Mouse (Mus musculus) MEL (cell line): Measurements from ENCODE around the gene Ccdc159. TPM values are rescaled to one million over a fixed set of nuclear protein-coding genes. Genes with fewer than 3 reads are reported as not detected.

Experiments
- DNase-seq: peaks from one replicate; pipeline ENCODE4 v3.0.0; 2011; ENCODE audit warnings: low read depth, low spot score
- H3K27ac ChIP-seq: 2 replicates; pipeline ENCODE4 v1.5.1; 2012; ENCODE audit warnings: low read depth, mild to moderate bottlenecking, control low read depth, low read length, moderate library complexity; ENCODE audit not compliant: control insufficient read depth
- H3K27me3 ChIP-seq, 2 experiments: fragments of 150-350 bp in 1 of 2; sonication (generic) in 1 of 2; 2 replicates each; pipeline ENCODE4 v1.6.1; 2012; ENCODE audit warnings: low read length in 2 of 2, mild to moderate bottlenecking in 2 of 2, improper control_type of control experiment in 1 of 2, moderate library complexity in 1 of 2; ENCODE audit not compliant: insufficient read depth in 2 of 2, control insufficient read depth in 1 of 2
- H3K36me3 ChIP-seq, 2 experiments: 2 replicates each; pipeline ENCODE4 v1.6.1; 2012 to 2014; ENCODE audit warnings: low read length in 2 of 2, improper control_type of control experiment in 1 of 2, inconsistent platforms in 1 of 2, mild to moderate bottlenecking in 1 of 2; ENCODE audit not compliant: insufficient read depth in 2 of 2, control insufficient read depth in 1 of 2
- H3K4me1 ChIP-seq, 2 experiments: fragments of 150-350 bp in 1 of 2; sonication (generic) in 1 of 2; 2 replicates each; pipeline ENCODE4 v1.6.1; 2012; ENCODE audit warnings: low read length in 2 of 2, improper control_type of control experiment in 1 of 2, mild to moderate bottlenecking in 1 of 2; ENCODE audit not compliant: insufficient read depth in 2 of 2, control insufficient read depth in 1 of 2
- H3K4me3 ChIP-seq, 2 experiments: fragments of 150-350 bp in 1 of 2; sonication (generic) in 1 of 2; 2 replicates each; pipeline ENCODE4 v1.5.1; 2012; ENCODE audit warnings: low read depth in 2 of 2, low read length in 2 of 2, mild to moderate bottlenecking in 2 of 2, moderate library complexity in 2 of 2, control low read depth in 1 of 2, improper control_type of control experiment in 1 of 2; ENCODE audit not compliant: control insufficient read depth in 1 of 2, insufficient read depth in 1 of 2
- H3K79me2 ChIP-seq: 2 replicates; pipeline ENCODE4 v1.6.1; 2012; ENCODE audit warnings: mild to moderate bottlenecking, low read length, moderate library complexity; ENCODE audit not compliant: control insufficient read depth, poor library complexity, insufficient read depth
- H3K9ac ChIP-seq: 2 replicates; pipeline ENCODE4 v1.6.1; 2012; ENCODE audit warnings: low read depth, mild to moderate bottlenecking, control low read depth, low read length, moderate library complexity; ENCODE audit not compliant: control insufficient read depth, poor library complexity, severe bottlenecking
- H3K9me3 ChIP-seq: fragments of 150-350 bp; sonication (generic); replicated peaks from 2 replicates; pipeline ENCODE4 v1.6.1; 2012; ENCODE audit warnings: mild to moderate bottlenecking, low read length, improper control_type of control experiment, moderate library complexity; ENCODE audit not compliant: insufficient read depth
- BHLHE40 ChIP-seq: IDR thresholded peaks from 2 replicates; pipeline ENCODE4 v1.6.1; 2012; ENCODE audit warnings: low read depth, mild to moderate bottlenecking, inconsistent platforms, low read length, improper control_type of control experiment, borderline replicate concordance
- CHD1 ChIP-seq: IDR thresholded peaks from 2 replicates; pipeline ENCODE4 v1.6.1; 2012; ENCODE audit warnings: low read depth, mild to moderate bottlenecking, inconsistent platforms, low read length, improper control_type of control experiment
- CHD2 ChIP-seq: IDR thresholded peaks from 2 replicates; pipeline ENCODE4 v1.6.1; 2011; ENCODE audit warnings: low read length, improper control_type of control experiment
- CTCF ChIP-seq, 3 experiments: IDR thresholded peaks in 2 of 3; conservative IDR thresholded peaks in 1 of 3; 2 replicates each; pipeline ENCODE4 v1.5.1; 2011 to 2012; ENCODE audit warnings: low read length in 3 of 3, low read depth in 2 of 3, mild to moderate bottlenecking in 2 of 3, improper control_type of control experiment in 1 of 3, inconsistent platforms in 1 of 3, mixed read lengths in 1 of 3, moderate library complexity in 1 of 3; ENCODE audit not compliant: control insufficient read depth in 1 of 3, insufficient read depth in 1 of 3, poor library complexity in 1 of 3, severe bottlenecking in 1 of 3
- E2F4 ChIP-seq: IDR thresholded peaks from 2 replicates; pipeline ENCODE4 v1.6.1; 2011; ENCODE audit warnings: low read depth, low read length, improper control_type of control experiment, borderline replicate concordance
- ELF1 ChIP-seq: IDR thresholded peaks from 2 replicates; pipeline ENCODE4 v1.6.1; 2014; ENCODE audit warnings: low read depth, mild to moderate bottlenecking, inconsistent platforms, low read length, improper control_type of control experiment, moderate library complexity
- EP300 ChIP-seq, 2 experiments: IDR thresholded peaks; 2 replicates each; pipeline ENCODE4 v1.6.1; 2011; ENCODE audit warnings: improper control_type of control experiment in 2 of 2, low read length in 2 of 2, low read depth in 1 of 2, mild to moderate bottlenecking in 1 of 2
- GABPA ChIP-seq: IDR thresholded peaks from 2 replicates; pipeline ENCODE4 v1.6.1; 2012; ENCODE audit warnings: low read depth, mild to moderate bottlenecking, inconsistent platforms, low read length, improper control_type of control experiment, moderate library complexity
- GATA1 ChIP-seq: IDR thresholded peaks from 2 replicates; pipeline ENCODE4 v1.6.1; 2011; ENCODE audit warnings: low read depth, low read length, improper control_type of control experiment
- HCFC1 ChIP-seq: IDR thresholded peaks from 2 replicates; pipeline ENCODE4 v1.6.1; 2012; ENCODE audit warnings: low read depth, mild to moderate bottlenecking, inconsistent platforms, low read length, improper control_type of control experiment, moderate library complexity
- JUND ChIP-seq: IDR thresholded peaks from 2 replicates; pipeline ENCODE4 v1.6.1; 2011; ENCODE audit warnings: low read depth, mild to moderate bottlenecking, improper control_type of control experiment, low read length
- KAT2A ChIP-seq: conservative IDR thresholded peaks from 2 replicates; pipeline ENCODE4 v1.6.1; 2012; ENCODE audit warnings: low read depth, low read length, improper control_type of control experiment, inconsistent platforms
- MAZ ChIP-seq: IDR thresholded peaks from 2 replicates; pipeline ENCODE4 v1.6.1; 2012; ENCODE audit warnings: low read depth, mild to moderate bottlenecking, inconsistent platforms, low read length, improper control_type of control experiment
- NELFE ChIP-seq: IDR thresholded peaks from 2 replicates; pipeline ENCODE4 v1.6.1; 2011; ENCODE audit warnings: low read depth, low read length, improper control_type of control experiment
- NRF1 ChIP-seq: IDR thresholded peaks from 2 replicates; pipeline ENCODE4 v1.6.1; 2014; ENCODE audit warnings: low read depth, mild to moderate bottlenecking, inconsistent platforms, low read length, improper control_type of control experiment, moderate library complexity; ENCODE audit not compliant: poor library complexity, insufficient read depth, severe bottlenecking
- POLR2AphosphoS5 ChIP-seq: IDR thresholded peaks from 2 replicates; pipeline ENCODE4 v1.6.1; 2012; ENCODE audit warnings: low read depth, borderline replicate concordance, mild to moderate bottlenecking, inconsistent platforms, low read length, moderate library complexity, mixed read lengths
- SIN3A ChIP-seq: IDR thresholded peaks from 2 replicates; pipeline ENCODE4 v1.6.1; 2012; ENCODE audit warnings: low read length, improper control_type of control experiment, inconsistent platforms
- TAL1 ChIP-seq: IDR thresholded peaks from 2 replicates; pipeline ENCODE4 v1.6.1; 2012; ENCODE audit warnings: mild to moderate bottlenecking, inconsistent platforms, low read length, moderate library complexity, mixed read lengths
- TBP ChIP-seq: IDR thresholded peaks from 2 replicates; pipeline ENCODE4 v1.8.0; 2011; ENCODE audit warnings: low read depth, low read length, improper control_type of control experiment
- UBTF ChIP-seq: IDR thresholded peaks from 2 replicates; pipeline ENCODE4 v1.6.1; 2012; ENCODE audit warnings: low read depth, mild to moderate bottlenecking, inconsistent platforms, low read length, improper control_type of control experiment, moderate library complexity, borderline replicate concordance; ENCODE audit not compliant: insufficient read depth
- ZC3H11A ChIP-seq: IDR thresholded peaks from 2 replicates; pipeline ENCODE4 v1.6.1; 2012; ENCODE audit warnings: low read depth, mild to moderate bottlenecking, inconsistent platforms, low read length, improper control_type of control experiment
- ZMIZ1 ChIP-seq: IDR thresholded peaks from 2 replicates; pipeline ENCODE4 v1.6.1; 2012; ENCODE audit warnings: low read depth, mild to moderate bottlenecking, inconsistent platforms, low read length, improper control_type of control experiment, moderate library complexity
- ZNF384 ChIP-seq: IDR thresholded peaks from 2 replicates; pipeline ENCODE4 v1.6.1; 2012; ENCODE audit warnings: low read depth, mild to moderate bottlenecking, inconsistent platforms, low read length, improper control_type of control experiment
- polyA plus RNA-seq, 2 experiments: library from polyadenylated mRNA; stranded (reverse) in 1 of 2; unstranded in 1 of 2; fragments of >175 nt in 1 of 2; fragments of >200 nt in 1 of 2; gene quantifications; 2 replicates each; pipeline versions ENCODE4 v1.2.1 to v1.2.4; 2012; ENCODE audit warnings: low replicate concordance in 2 of 2, low read depth in 1 of 2; ENCODE audit not compliant: insufficient read length in 2 of 2, insufficient read depth in 1 of 2, missing spikeins in 1 of 2
- total RNA-seq: library from RNA; depleted of rRNA; stranded (reverse); fragments of 300-350 nt; gene quantifications from 2 replicates; pipeline ENCODE4 v1.2.3, GENCODE M21; 2012

Ccdc159 gene
- total and polyA plus RNA-seq, 3 experiments, result 1.0 to 6.4 TPM; not detected in 1

- DNase-seq, result peak; percentile 100
- H3K4me1 ChIP-seq, result peaks cover 13 to 31% of the 10 kb centered on the region in 2 experiments
- TF ChIP-seq NRF1 (no peak), TAL1 (peak; percentile 100), TBP (no peak), POLR2AphosphoS5 (peak; percentile 90), HCFC1 (no peak), GATA1 (peak; percentile 97), GABPA (no peak)
- TF ChIP-seq, all 39 proteins: peak for 3
- Histone ChIP-seq H3K27ac (peak overlapping the region; percentile 91), H3K27me3 (no peaks in the 10 kb centered on the region), H3K9ac (peak overlapping the region; percentile 77), H3K36me3 (peaks cover 14 to 26% of the 10 kb centered on the region in 2 experiments), H3K9me3 (no peaks in the 10 kb centered on the region), H3K4me3 (peak overlapping the region; percentile 75 to 77), H3K79me2 (peaks cover 41% of the 10 kb centered on the region)
These were observed 35.3 kb downstream of the Ccdc159 start for GRCm38 (mm10) chr9:21962416-21963059.

DNA sequence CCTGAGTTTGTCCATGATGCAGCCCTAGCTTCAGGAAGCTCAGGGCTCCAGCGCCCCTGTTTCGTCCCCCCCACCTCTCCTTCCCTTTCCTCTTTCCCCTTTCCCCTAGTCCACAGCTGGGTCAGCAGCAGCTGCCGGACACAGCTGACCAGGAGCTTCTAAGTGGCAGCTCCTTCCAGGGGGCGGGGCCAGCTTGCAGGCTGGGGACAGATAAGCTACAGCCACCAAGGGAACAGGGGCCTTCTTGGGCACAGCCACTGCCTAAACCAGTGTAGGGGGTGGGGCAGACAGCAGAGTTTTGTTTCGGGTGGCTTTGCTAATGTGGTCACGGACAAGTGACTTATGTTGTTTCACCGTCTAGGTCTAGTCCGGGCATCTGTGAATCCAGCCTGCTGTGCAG is 36.1 kb downstream of the Ccdc159 start, which contains the start of gene Epor:
TSS of gene Epor (minus strand) at position 90 of the 400 bp plus-strand sequence.
- Histone ChIP-seq H3K36me3 (peaks cover 14 to 26% of the 10 kb centered on the region in 2 experiments), H3K27ac (peak within 1 kb of the TSS; percentile 91), H3K4me3 (peak within 1 kb of the TSS; percentile 75 to 77), H3K9me3 (no peaks in the 10 kb centered on the region), H3K9ac (peak within 1 kb of the TSS; percentile 77), H3K27me3 (peaks cover 0 to 1% of the 10 kb centered on the region in 2 experiments; a peak in 1 of 4 replicates), H3K4me1 (peaks cover 13 to 27% of the 10 kb centered on the region in 2 experiments), H3K79me2 (peaks cover 41% of the 10 kb centered on the region)
- TF ChIP-seq TAL1 (peak; percentile 78), JUND (no peak), GATA1 (peak; percentile 87)
- peak; percentile 95 for DNase-seq

DNA sequence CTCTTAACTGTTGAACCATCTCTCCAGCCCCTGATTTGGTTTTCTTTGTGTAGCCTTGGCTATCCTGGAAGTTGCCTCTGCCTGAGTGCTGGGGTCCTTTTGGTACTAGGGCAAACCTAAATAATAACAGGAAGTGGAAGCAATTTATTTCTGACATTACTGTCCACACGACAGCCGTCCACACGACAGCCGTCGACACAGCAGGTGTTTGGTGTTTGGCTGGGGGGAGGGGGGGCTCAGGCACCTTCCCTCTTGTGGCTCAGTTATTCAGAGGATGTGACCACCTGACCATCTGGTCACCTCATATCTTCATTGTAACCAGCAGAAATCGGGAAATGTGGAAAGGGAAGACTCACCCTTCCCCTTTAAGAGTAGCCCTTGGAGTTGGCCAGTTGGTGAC is 41.6 kb downstream of the Ccdc159 start:
- no peak for DNase-seq
- peaks cover 2 to 4% of the 10 kb centered on the region in 2 experiments; a peak in 2 of 4 replicates for H3K27me3 ChIP-seq
- peaks cover 4% of the 10 kb centered on the region in 2 experiments for H3K4me1 ChIP-seq
- H3K9ac ChIP-seq, result no peak overlapping the region
- H3K4me3 ChIP-seq, result no peak overlapping the region
- no peaks in the 10 kb centered on the region for H3K9me3 ChIP-seq
- no peaks in the 10 kb centered on the region for H3K79me2 ChIP-seq
- TF ChIP-seq POLR2AphosphoS5 (no peak), SIN3A (no peak), CTCF (IDR thresholded peaks at IDR 0.05 in 2 of 3, conservative IDR thresholded peaks at IDR 0.05 in 1 of 3; ENCODE audit: control insufficient read depth in 1 of 3, insufficient read depth in 1 of 3, low read depth in 2 of 3, low read length in 3 of 3, poor library complexity in 1 of 3, severe bottlenecking in 1 of 3) (no peak), UBTF (no peak), ZMIZ1 (no peak), KAT2A (no peak), NELFE (no peak), ZC3H11A (no peak), EP300 (IDR thresholded peaks at IDR 0.05; ENCODE audit: low read depth in 1 of 2, low read length in 2 of 2) (no peak), E2F4 (no peak), CHD2 (no peak), GATA1 (no peak), BHLHE40 (no peak), ZNF384 (no peak), CHD1 (no peak), ELF1 (no peak), MAZ (no peak), GABPA (no peak)
- no peak overlapping the region for H3K27ac ChIP-seq
- H3K36me3 ChIP-seq, result peaks cover 0 to 4% of the 10 kb centered on the region in 2 experiments; a peak in 2 of 4 replicates
